Mouse (Mus musculus): ENCODE results near the gene Zeb2. TPM values are rescaled to one million over a fixed set of nuclear protein-coding genes. Genes with fewer than 3 reads are reported as not detected.

Zeb2 gene
- polyA plus RNA-seq, 1 experiment from 2014 or later: 32.8 TPM

GRCm38 (mm10) chr2:45058183-45058582, 59.0 kb downstream of the Zeb2 start:
- Histone ChIP-seq H3K9me3 (ENCODE audit: control insufficient read depth, low read length) (no peaks in the 10 kb centered on the region), H3K4me2 (peak overlapping the region; percentile 7; the same call in 1 of the 2 replicates), H3K4me3 (ENCODE audit: low read depth, low read length) (no peak overlapping the region), H3K4me1 (replicated peaks; ENCODE audit: control insufficient read depth, insufficient read depth, low read length) (peaks cover 60% of the 10 kb centered on the region), H3K9ac (ENCODE audit: low read depth, low read length) (no peak overlapping the region), H3K36me3 (ENCODE audit: control insufficient read depth, insufficient read depth, low read length) (peaks cover 4% of the 10 kb centered on the region; the same call in 1 of the 2 replicates), H3K27me3 (replicated peaks; ENCODE audit: control insufficient read depth, insufficient read depth, low read length) (no peaks in the 10 kb centered on the region), H3K27ac (ENCODE audit: low read depth, low read length) (peak overlapping the region; percentile 77)
- WGBS: 58% methylated on average over 9 of the region's 9 CpGs
- DNase-seq (ENCODE audit: low spot score) (no peak), ATAC-seq (replicated peaks; ENCODE audit: low FRiP score) (peak; percentile 50; the same call in 1 of the 2 replicates)

- no peaks in the 10 kb centered on the region for H3K9me3 ChIP-seq (ENCODE audit: control insufficient read depth, low read length)
- H3K4me3 ChIP-seq (ENCODE audit: low read depth, low read length): no peak overlapping the region
- H3K9ac ChIP-seq (ENCODE audit: low read depth, low read length): peak overlapping the region; percentile 4; the same call in 1 of the 2 replicates
- no peak for ATAC-seq (replicated peaks; ENCODE audit: low FRiP score)
- peaks cover 72% of the 10 kb centered on the region for H3K4me1 ChIP-seq (replicated peaks; ENCODE audit: control insufficient read depth, insufficient read depth, low read length)
- no peak for DNase-seq (ENCODE audit: low spot score)
- peak overlapping the region; percentile 36; the same call in 1 of the 2 replicates for H3K4me2 ChIP-seq
- peak overlapping the region; percentile 77 for H3K27ac ChIP-seq (ENCODE audit: low read depth, low read length)
- 50% methylated on average over 10 of the region's 10 CpGs for WGBS
- H3K27me3 ChIP-seq (replicated peaks; ENCODE audit: control insufficient read depth, insufficient read depth, low read length): no peaks in the 10 kb centered on the region
- H3K36me3 ChIP-seq (ENCODE audit: control insufficient read depth, insufficient read depth, low read length): peaks cover 4% of the 10 kb centered on the region; the same call in 1 of the 2 replicates
Observed at GRCm38 (mm10) chr2:45056856-45057562, 60.2 kb downstream of the Zeb2 start.

GRCm38 (mm10) chr2:45055926-45056325, 61.3 kb downstream of the Zeb2 start:
- H3K27me3 ChIP-seq (replicated peaks; ENCODE audit: control insufficient read depth, insufficient read depth, low read length): no peaks in the 10 kb centered on the region
- no peak overlapping the region for H3K4me3 ChIP-seq (ENCODE audit: low read depth, low read length)
- ATAC-seq (replicated peaks; ENCODE audit: low FRiP score) (peak; percentile 85), DNase-seq (ENCODE audit: low spot score) (no peak)
- peak overlapping the region; percentile 87 for H3K27ac ChIP-seq (ENCODE audit: low read depth, low read length)
- H3K4me1 ChIP-seq (replicated peaks; ENCODE audit: control insufficient read depth, insufficient read depth, low read length): peaks cover 74% of the 10 kb centered on the region
- H3K9ac ChIP-seq (ENCODE audit: low read depth, low read length): peak overlapping the region; percentile 59
- 48% methylated on average over 6 of the region's 6 CpGs for whole genome bisulfite sequencing
- H3K9me3 ChIP-seq (ENCODE audit: control insufficient read depth, low read length): no peaks in the 10 kb centered on the region
- H3K36me3 ChIP-seq (ENCODE audit: control insufficient read depth, insufficient read depth, low read length): peaks cover 3% of the 10 kb centered on the region; the same call in 1 of the 2 replicates
- H3K4me2 ChIP-seq: peak overlapping the region; percentile 59

GRCm38 (mm10) chr2:45055034-45055615, 62.1 kb downstream of the Zeb2 start:
- DNase-seq (ENCODE audit: low spot score) (no peak), ATAC-seq (replicated peaks; ENCODE audit: low FRiP score) (peak; percentile 59)
- 46% methylated on average over 8 of the region's 8 CpGs for WGBS
- Histone ChIP-seq H3K4me3 (ENCODE audit: low read depth, low read length) (no peak overlapping the region), H3K4me2 (peak overlapping the region; percentile 59), H3K36me3 (ENCODE audit: control insufficient read depth, insufficient read depth, low read length) (no peaks in the 10 kb centered on the region; the same call in 1 of the 2 replicates), H3K27ac (ENCODE audit: low read depth, low read length) (peak overlapping the region; percentile 87), H3K27me3 (replicated peaks; ENCODE audit: control insufficient read depth, insufficient read depth, low read length) (no peaks in the 10 kb centered on the region), H3K9me3 (ENCODE audit: control insufficient read depth, low read length) (no peaks in the 10 kb centered on the region), H3K9ac (ENCODE audit: low read depth, low read length) (peak overlapping the region; percentile 59), H3K4me1 (replicated peaks; ENCODE audit: control insufficient read depth, insufficient read depth, low read length) (peaks cover 69% of the 10 kb centered on the region)

- Histone ChIP-seq H3K9me3 (ENCODE audit: control insufficient read depth, low read length) (no peaks in the 10 kb centered on the region), H3K27ac (ENCODE audit: low read depth, low read length) (peak overlapping the region; percentile 87), H3K27me3 (replicated peaks; ENCODE audit: control insufficient read depth, insufficient read depth, low read length) (no peaks in the 10 kb centered on the region), H3K4me2 (peak overlapping the region; percentile 59), H3K4me1 (replicated peaks; ENCODE audit: control insufficient read depth, insufficient read depth, low read length) (peaks cover 72% of the 10 kb centered on the region), H3K9ac (ENCODE audit: low read depth, low read length) (0 out of 2 replicates have a peak overlapping the region, but pooled peaks have one; percentile 20), H3K4me3 (ENCODE audit: low read depth, low read length) (no peak overlapping the region), H3K36me3 (ENCODE audit: control insufficient read depth, insufficient read depth, low read length) (no peaks in the 10 kb centered on the region; the same call in 1 of the 2 replicates)
- DNase-seq (ENCODE audit: low spot score): no peak
- ATAC-seq (replicated peaks; ENCODE audit: low FRiP score): no peak
- WGBS: 79% methylated on average over 11 of the region's 11 CpGs
Observed at GRCm38 (mm10) chr2:45054070-45055025, 62.8 kb downstream of the Zeb2 start.

GRCm38 (mm10) chr2:45052587-45052986, 64.6 kb downstream of the Zeb2 start:
- DNase-seq (ENCODE audit: low spot score): no peak
- H3K27ac ChIP-seq (ENCODE audit: low read depth, low read length): no peak overlapping the region; the same call in 1 of the 2 replicates
- no peak overlapping the region for H3K4me2 ChIP-seq
- H3K4me1 ChIP-seq (replicated peaks; ENCODE audit: control insufficient read depth, insufficient read depth, low read length): peaks cover 65% of the 10 kb centered on the region
- H3K9me3 ChIP-seq (ENCODE audit: control insufficient read depth, low read length): no peaks in the 10 kb centered on the region
- no peak for ATAC-seq (replicated peaks; ENCODE audit: low FRiP score)
- H3K9ac ChIP-seq (ENCODE audit: low read depth, low read length): no peak overlapping the region
- H3K36me3 ChIP-seq (ENCODE audit: control insufficient read depth, insufficient read depth, low read length): no peaks in the 10 kb centered on the region; the same call in 1 of the 2 replicates
- no peak overlapping the region for H3K4me3 ChIP-seq (ENCODE audit: low read depth, low read length)
- H3K27me3 ChIP-seq (replicated peaks; ENCODE audit: control insufficient read depth, insufficient read depth, low read length): no peaks in the 10 kb centered on the region
- 60% methylated on average over 4 of the region's 4 CpGs for WGBS

- ATAC-seq (replicated peaks; ENCODE audit: low FRiP score): no peak
Observed at GRCm38 (mm10) chr2:45051321-45051720, 65.9 kb downstream of the Zeb2 start.

GRCm38 (mm10) chr2:45049923-45050322, 67.3 kb downstream of the Zeb2 start:
- ATAC-seq (replicated peaks; ENCODE audit: low FRiP score): no peak
- peaks cover 60% of the 10 kb centered on the region for H3K4me1 ChIP-seq (replicated peaks; ENCODE audit: control insufficient read depth, insufficient read depth, low read length)
- 0 out of 2 replicates have a peak overlapping the region, but pooled peaks have one; percentile 7 for H3K27ac ChIP-seq (ENCODE audit: low read depth, low read length)

More at GRCm38 (mm10) chr2:45051321-45051720, 65.9 kb downstream of the Zeb2 start:
- Histone ChIP-seq H3K4me2 (no peak overlapping the region), H3K9ac (ENCODE audit: low read depth, low read length) (no peak overlapping the region), H3K27ac (ENCODE audit: low read depth, low read length) (no peak overlapping the region), H3K36me3 (ENCODE audit: control insufficient read depth, insufficient read depth, low read length) (no peaks in the 10 kb centered on the region; the same call in 1 of the 2 replicates), H3K9me3 (ENCODE audit: control insufficient read depth, low read length) (no peaks in the 10 kb centered on the region), H3K4me3 (ENCODE audit: low read depth, low read length) (no peak overlapping the region), H3K4me1 (replicated peaks; ENCODE audit: control insufficient read depth, insufficient read depth, low read length) (peaks cover 61% of the 10 kb centered on the region), H3K27me3 (replicated peaks; ENCODE audit: control insufficient read depth, insufficient read depth, low read length) (no peaks in the 10 kb centered on the region)
- WGBS: 81% methylated on average over 2 of the region's 2 CpGs
- no peak for DNase-seq (ENCODE audit: low spot score)

More at GRCm38 (mm10) chr2:45049923-45050322, 67.3 kb downstream of the Zeb2 start:
- Histone ChIP-seq H3K4me3 (ENCODE audit: low read depth, low read length) (no peak overlapping the region), H3K36me3 (ENCODE audit: control insufficient read depth, insufficient read depth, low read length) (no peaks in the 10 kb centered on the region; the same call in 1 of the 2 replicates), H3K27me3 (replicated peaks; ENCODE audit: control insufficient read depth, insufficient read depth, low read length) (no peaks in the 10 kb centered on the region), H3K9me3 (ENCODE audit: control insufficient read depth, low read length) (no peaks in the 10 kb centered on the region), H3K9ac (ENCODE audit: low read depth, low read length) (no peak overlapping the region), H3K4me2 (no peak overlapping the region)
- DNase-seq (ENCODE audit: low spot score): no peak
- 59% methylated on average over 4 of the region's 4 CpGs for WGBS

Data from liver, embryonic 11.5 days (tissue).